In the genomic region with DNA sequence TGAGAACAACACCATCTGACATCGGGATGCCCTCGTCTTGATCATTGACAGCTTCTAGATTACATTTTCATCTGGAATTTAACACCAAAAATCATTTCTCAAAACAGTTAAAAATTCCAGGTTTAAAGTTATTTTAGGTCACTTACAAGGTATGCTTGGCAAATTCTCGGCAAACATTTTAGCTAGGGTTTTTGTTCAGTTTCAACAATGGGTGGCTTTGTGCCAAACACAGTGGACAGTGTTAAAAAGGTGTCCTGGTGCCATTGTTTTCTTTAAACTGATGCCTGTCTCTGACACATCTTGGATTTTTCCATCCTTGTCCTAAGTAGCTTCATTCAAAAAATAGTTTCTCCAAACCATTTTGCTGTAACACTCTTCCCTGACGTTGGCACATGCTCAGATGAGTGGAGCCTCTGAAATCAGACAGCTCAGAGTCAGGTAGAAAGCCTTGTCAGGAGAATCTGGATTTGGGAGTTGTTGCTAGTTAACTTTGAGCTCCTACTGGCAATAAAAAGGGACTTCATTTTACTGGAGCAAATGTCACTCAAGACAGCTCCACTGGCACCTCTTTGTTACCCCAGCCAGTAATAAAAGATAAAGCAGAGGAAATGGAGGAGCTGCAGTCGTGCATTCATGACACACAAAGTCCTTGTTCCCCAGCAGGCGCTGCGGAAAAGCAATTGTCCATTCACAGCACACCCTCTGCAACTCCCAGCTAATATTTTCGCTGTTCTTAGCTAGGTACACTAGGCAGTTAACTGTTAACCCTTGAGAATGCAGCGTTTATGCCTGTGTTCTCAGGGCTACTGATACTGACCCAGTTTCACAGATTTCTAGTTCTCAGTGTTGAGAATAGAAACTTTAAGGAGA, we compare ENCODE assay signal across 8 mouse cellular contexts. TPM values are rescaled to one million over a fixed set of nuclear protein-coding genes. Genes with fewer than 3 reads are reported as not detected.
DNase-seq lines count a peak whose midpoint lies in the region; ATAC-seq and TF ChIP-seq lines count a peak whose summit lies in the region.

No protein-coding gene starts in this region.

- TF ChIP-seq CTCF in kidney, postnatal 0 days (IDR thresholded peaks at IDR 0.05; ENCODE audit: low read depth), result no peak
- TF ChIP-seq CTCF in midbrain, postnatal 0 days (IDR thresholded peaks at IDR 0.05), result no peak

- H3K27me3 ChIP-seq in heart, embryonic 14.5 days (ENCODE audit: control insufficient read depth, insufficient read depth, low read length), result no peaks in the 10 kb centered on the region
- no peaks in the 10 kb centered on the region for H3K27me3 ChIP-seq in kidney, postnatal 0 days (ENCODE audit: insufficient read depth, low read length)
- H3K27me3 ChIP-seq in midbrain, postnatal 0 days (ENCODE audit: insufficient read depth, low read length), result no peaks in the 10 kb centered on the region

- H3K36me3 ChIP-seq in heart, embryonic 14.5 days (ENCODE audit: control insufficient read depth, insufficient read depth, low read length), result no peaks in the 10 kb centered on the region
- no peaks in the 10 kb centered on the region for H3K36me3 ChIP-seq in kidney, postnatal 0 days (ENCODE audit: insufficient read depth, low read length)
- H3K36me3 ChIP-seq in midbrain, postnatal 0 days (ENCODE audit: insufficient read depth, low read length), result no peaks in the 10 kb centered on the region

- peak; percentile 39 to 48 for DNase-seq in right cerebral cortex, adult 2 months (ENCODE audit: low spot score in 2 of 2)
- DNase-seq in right cerebral cortex, postnatal 14 days, result no peak
- DNase-seq in kidney, postnatal 0 days (ENCODE audit: low spot score), result peak; percentile 40
- peak; percentile 46 for DNase-seq in midbrain, postnatal 0 days (ENCODE audit: low spot score)
- no peak for DNase-seq in adrenal gland, adult 18-20 months (ENCODE audit: low spot score in 2 of 2)
- DNase-seq in urinary bladder, adult 18-20 months (ENCODE audit: low spot score in 2 of 2), result no peak
- no peak for DNase-seq in natural killer cell, adult 2 months (ENCODE audit: low spot score in 2 of 2)

- no peak for ATAC-seq in heart, embryonic 14.5 days (ENCODE audit: insufficient number of reproducible peaks, insufficient read depth, low FRiP score, low read depth)
- no peak for ATAC-seq in kidney, postnatal 0 days (replicated peaks; ENCODE audit: low FRiP score, low read depth)
- ATAC-seq in midbrain, postnatal 0 days (ENCODE audit: low FRiP score), result peak; percentile 57

- H3K4me3 ChIP-seq in heart, embryonic 14.5 days (ENCODE audit: control insufficient read depth in 1 of 2, insufficient read depth in 1 of 2, low read depth in 1 of 2, low read length in 2 of 2), result peak overlapping the region; percentile 33 to 41
- H3K4me3 ChIP-seq in kidney, postnatal 0 days (replicated peaks; ENCODE audit: low read depth, low read length), result peak overlapping the region; percentile 40; the same call in 1 of the 2 replicates
- H3K4me3 ChIP-seq in midbrain, postnatal 0 days (ENCODE audit: low read depth, low read length), result peak overlapping the region; percentile 40

- no peaks in the 10 kb centered on the region for H3K9me3 ChIP-seq in heart, embryonic 14.5 days (ENCODE audit: control insufficient read depth, low read length)
- H3K9me3 ChIP-seq in kidney, postnatal 0 days (replicated peaks; ENCODE audit: low read length), result no peaks in the 10 kb centered on the region
- H3K9me3 ChIP-seq in midbrain, postnatal 0 days (ENCODE audit: low read length), result no peaks in the 10 kb centered on the region

- peak overlapping the region; percentile 51 to 78 for H3K27ac ChIP-seq in heart, embryonic 14.5 days (replicated peaks in 1 of 2; ENCODE audit: control insufficient read depth in 1 of 2, insufficient read depth in 1 of 2, low read depth in 2 of 2, low read length in 2 of 2)
- H3K27ac ChIP-seq in kidney, postnatal 0 days, result no peak overlapping the region
- peak overlapping the region; percentile 57 for H3K27ac ChIP-seq in midbrain, postnatal 0 days (ENCODE audit: low read depth, low read length)

- peak overlapping the region; percentile 67 for H3K4me2 ChIP-seq in heart, embryonic 14.5 days (ENCODE audit: low read length)
- H3K4me2 ChIP-seq in kidney, postnatal 0 days (ENCODE audit: low read length), result peak overlapping the region; percentile 71
- H3K4me2 ChIP-seq in midbrain, postnatal 0 days (ENCODE audit: low read depth, low read length, poor library complexity, severe bottlenecking), result peak overlapping the region; percentile 74

- H3K9ac ChIP-seq in heart, embryonic 14.5 days (ENCODE audit: low read length), result peak overlapping the region; percentile 73
- H3K9ac ChIP-seq in kidney, postnatal 0 days (ENCODE audit: low read depth, low read length), result no peak overlapping the region
- H3K9ac ChIP-seq in midbrain, postnatal 0 days (replicated peaks; ENCODE audit: low read length, poor library complexity, severe bottlenecking), result no peak overlapping the region; the same call in 1 of the 2 replicates

- 33% methylated on average over 9 of the region's 9 CpGs for WGBS in heart, embryonic 14.5 days
- 36% methylated on average over 9 of the region's 9 CpGs for WGBS in kidney, postnatal 0 days
- WGBS in midbrain, postnatal 0 days, result 25% methylated on average over 9 of the region's 9 CpGs

- peaks cover 10 to 26% of the 10 kb centered on the region in 2 experiments for H3K4me1 ChIP-seq in heart, embryonic 14.5 days (ENCODE audit: control insufficient read depth in 2 of 2, insufficient read depth in 2 of 2, low read length in 2 of 2)
- H3K4me1 ChIP-seq in kidney, postnatal 0 days (replicated peaks; ENCODE audit: insufficient read depth, low read length), result no peaks in the 10 kb centered on the region
- H3K4me1 ChIP-seq in midbrain, postnatal 0 days (ENCODE audit: insufficient read depth, low read length), result peaks cover 8% of the 10 kb centered on the region; the same call in 1 of the 2 replicates

RNA-seq across cellular contexts. Expression of a gene that starts 2.0 kb away (rescaled TPM):
- 12.2 and 12.3 TPM in 2 replicates for polyA plus RNA-seq in heart, embryonic 14.5 days (2014; fragmentation: Nextera tagmentation; extraction: Ambion mirVana)
- polyA plus RNA-seq in kidney, postnatal 0 days (2015; fragmentation: Nextera tagmentation; extraction: Ambion mirVana), result 2.1 and 2.5 TPM in 2 replicates
- 6.0 and 11.6 TPM in 2 replicates for total RNA-seq in midbrain, postnatal 0 days (2014; rRNA removed)
- polyA plus RNA-seq in midbrain, postnatal 0 days (2015; fragmentation: Nextera tagmentation; extraction: Ambion mirVana), result 1.7 and 3.3 TPM in 2 replicates
- 10 to 100 TPM; 13.0 to 14.0 TPM for total RNA-seq in adrenal gland, adult 18-20 months (2021)

Comparison
In these comparisons a context has a peak if more than half of its experiments do, and no peak if none do; other contexts are left out.
1. DNase-seq: peak in right cerebral cortex, adult 2 months (2 of 2), kidney, postnatal 0 days (single experiment) and midbrain, postnatal 0 days (single experiment); none in right cerebral cortex, postnatal 14 days (single experiment), adrenal gland, adult 18-20 months (0 of 2), urinary bladder, adult 18-20 months (0 of 2) and natural killer cell, adult 2 months (0 of 2).
2. Peak in every context shown above with its lines, with median percentiles within 50 percentile points of each other: H3K4me2 ChIP-seq and H3K4me3 ChIP-seq.